Mouse (Mus musculus): Measurements from ENCODE around the gene Lman2.

DNA sequence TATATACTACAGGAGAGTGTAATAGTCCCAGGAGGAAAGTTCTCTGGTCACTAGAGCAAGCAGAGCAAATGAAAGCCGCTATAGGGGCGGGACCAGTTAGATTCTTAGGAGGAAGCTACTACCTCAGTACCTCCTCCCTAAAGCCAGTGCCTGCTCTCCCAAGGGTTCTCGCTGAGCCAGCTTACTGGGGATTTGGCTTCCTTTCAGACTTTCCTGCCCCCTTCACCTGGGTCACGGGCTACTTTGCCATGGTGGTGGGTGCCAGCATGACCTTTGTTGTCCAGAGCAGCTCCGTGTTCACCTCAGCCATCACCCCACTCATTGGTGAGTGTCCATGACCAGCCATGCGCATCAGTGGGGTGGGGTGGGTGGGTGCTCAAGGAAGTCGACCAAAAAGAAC lies 49.2 kb upstream of the Lman2 start:
- no peak for TF ChIP-seq CTCF (IDR thresholded peaks at IDR 0.05)
- TF ChIP-seq EP300 (IDR thresholded peaks at IDR 0.05), result no peak
